Mouse (Mus musculus): Measurements from ENCODE around the gene Art2b.
"Not testable (repeated sequence)": the region's sequence is repeated elsewhere in the genome, so short reads cannot be mapped to it uniquely, and the experiment has no call there.

Art2b gene

DNA sequence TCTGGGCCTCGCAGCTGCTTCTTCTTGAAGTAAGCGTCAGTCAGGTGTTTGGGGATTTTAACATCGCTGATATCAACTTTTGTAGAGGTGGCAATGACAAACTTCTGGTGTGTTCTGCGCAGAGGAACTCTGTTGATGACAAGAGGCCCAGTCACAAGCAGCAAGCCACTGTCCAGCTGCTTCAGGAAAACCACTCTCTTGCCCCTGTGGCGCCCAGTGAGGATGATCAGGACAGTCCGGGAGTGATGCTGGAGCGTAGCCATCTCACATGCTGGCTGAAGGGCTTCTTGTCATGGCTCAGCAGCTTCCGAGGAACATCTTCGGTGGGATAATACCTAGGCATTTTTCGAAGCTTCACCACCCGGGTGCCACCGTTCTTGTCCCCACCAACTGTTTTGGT, 11.8 kb downstream of the Art2b start:
- not testable (repeated sequence) for ATAC-seq (ENCODE audit: insufficient number of reproducible peaks, low FRiP score, low TSS enrichment)

DNA sequence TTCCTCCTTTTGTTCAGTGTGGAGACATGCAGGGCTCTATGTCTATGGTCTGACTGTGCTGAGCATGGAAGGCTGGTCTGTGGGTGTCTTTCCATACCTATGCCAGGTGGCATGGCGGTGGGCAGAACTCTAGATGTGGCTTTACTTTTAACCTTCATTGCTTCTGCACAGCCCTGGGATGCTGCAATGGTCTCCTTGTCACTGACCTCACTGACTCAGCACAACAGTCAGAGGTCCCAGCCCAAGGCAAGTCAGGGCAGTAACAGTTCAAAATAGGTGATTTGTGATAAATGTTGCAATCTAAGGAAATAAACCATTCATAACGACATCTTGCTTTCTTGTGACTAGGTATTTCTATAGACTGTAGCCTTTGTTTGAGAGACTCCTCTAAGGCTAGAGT, 21.3 kb downstream of the Art2b start:
- no peak for ATAC-seq (ENCODE audit: insufficient number of reproducible peaks, low FRiP score, low TSS enrichment)

DNA sequence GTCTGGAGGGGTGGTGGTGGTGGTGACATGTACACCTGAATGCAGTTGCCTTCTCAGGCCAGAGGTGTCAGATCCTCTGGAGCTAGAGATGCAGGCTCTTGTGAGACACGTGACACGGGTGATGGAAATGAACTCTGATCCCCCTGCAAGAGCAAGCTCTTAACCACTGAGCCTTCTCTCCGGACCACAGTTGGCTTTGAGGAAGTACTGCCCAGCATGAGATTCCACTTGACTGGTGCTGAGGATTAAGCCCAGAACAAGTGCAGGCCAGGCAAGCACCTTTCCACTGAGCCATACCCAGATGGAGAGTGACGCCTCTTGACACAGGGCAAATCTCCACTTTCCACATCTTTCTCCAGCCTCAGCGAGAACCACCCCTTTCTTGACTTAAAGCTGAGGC, 26.0 kb downstream of the Art2b start:
- ATAC-seq (ENCODE audit: insufficient number of reproducible peaks, low FRiP score, low TSS enrichment): not testable (repeated sequence)

DNA sequence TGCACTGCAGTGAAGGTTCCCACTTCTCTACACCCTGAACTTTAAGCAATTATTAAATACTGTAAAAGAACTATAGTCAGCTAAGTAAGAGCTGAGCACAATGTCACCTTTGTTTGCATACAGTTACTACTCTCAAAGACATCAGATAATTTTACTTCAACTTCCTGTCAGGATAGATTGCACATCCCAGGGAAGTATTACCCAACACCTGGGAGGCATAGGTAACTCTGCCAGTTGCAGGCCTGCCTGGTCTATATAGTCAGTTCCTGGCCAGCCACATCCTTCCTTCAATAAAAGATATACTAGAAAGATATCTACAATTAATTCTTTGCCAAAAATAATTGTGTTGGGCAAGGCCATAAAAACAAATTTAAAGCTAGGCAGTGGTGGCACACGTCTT, 28.0 kb downstream of the Art2b start:
- no peak for ATAC-seq (ENCODE audit: insufficient number of reproducible peaks, low FRiP score, low TSS enrichment)

DNA sequence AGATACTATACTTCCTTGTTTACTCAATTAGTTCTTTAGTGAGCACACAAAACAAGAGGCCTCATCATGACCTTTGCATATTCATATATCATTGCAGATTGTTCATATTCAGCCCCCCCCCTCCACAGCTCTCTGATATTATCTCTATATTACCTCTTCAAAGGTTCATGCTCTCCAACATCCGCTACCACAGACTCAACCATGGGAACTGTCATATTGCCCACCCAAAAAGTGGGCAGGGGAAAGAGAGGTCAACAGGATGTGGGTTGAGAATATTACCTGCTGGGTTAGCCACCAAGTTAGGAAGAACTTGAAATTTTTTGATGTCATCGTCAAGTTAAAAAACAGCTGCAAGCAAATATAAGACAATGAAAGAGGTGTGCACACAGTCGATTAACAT, 29.9 kb downstream of the Art2b start:
- not testable (repeated sequence) for ATAC-seq (ENCODE audit: insufficient number of reproducible peaks, low FRiP score, low TSS enrichment)

DNA sequence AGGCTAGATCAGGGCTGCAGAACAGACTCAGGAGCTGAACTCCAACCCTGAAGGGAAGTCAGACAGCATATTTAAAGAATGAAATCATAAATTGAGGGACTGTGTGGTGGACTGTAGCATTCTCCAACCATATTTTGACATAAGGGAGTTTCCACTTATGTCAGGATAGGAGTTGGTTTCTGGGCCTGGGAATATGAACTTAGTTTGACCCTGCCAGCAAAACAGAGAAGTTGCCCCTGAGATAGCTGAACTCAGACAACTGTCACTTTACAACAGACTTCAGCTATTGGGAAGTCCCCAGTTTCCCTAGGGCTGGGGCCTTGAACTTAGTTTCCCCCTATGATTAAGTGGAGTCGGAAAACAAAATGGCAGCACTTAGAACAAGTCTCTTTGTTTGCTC, 33.9 kb downstream of the Art2b start:
- no peak for ATAC-seq (ENCODE audit: insufficient number of reproducible peaks, low FRiP score, low TSS enrichment)

DNA sequence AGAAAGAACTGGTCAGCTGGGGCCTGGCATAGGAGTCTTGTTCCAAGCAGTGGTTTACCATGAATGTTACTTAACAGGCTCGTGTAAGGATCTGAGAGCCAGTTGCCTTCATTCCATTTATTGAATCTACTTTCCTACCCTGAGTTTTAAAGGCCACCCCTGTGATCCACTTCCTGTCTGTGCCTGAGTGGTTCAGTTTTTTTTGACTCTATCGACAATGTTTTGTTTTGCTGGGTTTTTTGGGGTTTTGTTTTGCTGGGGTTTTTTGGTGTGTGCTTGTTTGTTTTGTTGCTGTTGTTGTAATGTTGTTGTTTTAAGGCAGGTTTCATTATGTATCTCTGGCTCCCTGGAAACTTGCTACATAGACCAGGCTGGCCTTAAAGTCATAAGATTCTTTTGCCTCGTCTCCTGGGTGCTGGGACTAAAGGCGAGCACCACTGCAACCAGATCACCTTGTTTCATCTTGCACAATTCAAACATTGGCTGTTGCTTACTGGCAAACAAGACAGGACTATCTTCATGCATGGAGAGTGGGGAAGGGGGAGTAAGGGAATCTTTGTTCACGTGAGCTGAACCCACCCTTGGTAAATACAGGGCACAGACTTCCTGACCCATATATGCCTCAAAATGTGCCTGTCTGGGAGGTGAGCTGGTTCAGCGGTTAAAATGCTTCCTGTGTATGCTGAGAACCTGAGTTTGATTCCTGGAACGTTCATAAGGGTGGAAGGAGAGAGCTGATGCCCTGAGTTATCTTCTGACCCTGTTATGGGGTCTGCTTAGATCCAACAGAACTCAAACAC, 34.5 kb downstream of the Art2b start:
- ATAC-seq (ENCODE audit: insufficient number of reproducible peaks, low FRiP score, low TSS enrichment): no peak

DNA sequence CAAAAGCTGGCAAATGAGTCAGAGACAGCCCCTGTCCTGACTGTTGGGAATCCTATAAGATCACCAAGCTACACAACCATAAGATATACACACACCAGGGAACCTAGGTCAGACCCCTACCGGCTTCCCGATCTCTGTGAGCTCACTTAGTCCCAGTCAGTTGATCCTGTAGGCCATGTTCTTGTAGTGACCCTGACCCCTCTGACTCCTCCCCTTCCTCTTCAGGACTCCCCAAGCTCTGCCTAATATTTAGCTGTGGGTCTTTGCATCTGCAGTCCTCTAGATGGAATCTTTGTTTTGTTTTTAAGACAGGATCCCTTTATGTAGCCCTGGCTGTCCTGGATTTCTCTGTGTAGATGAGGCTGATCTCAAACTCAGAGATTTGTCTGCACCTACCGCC, 36.1 kb downstream of the Art2b start:
- ATAC-seq (ENCODE audit: insufficient number of reproducible peaks, low FRiP score, low TSS enrichment): no peak

DNA sequence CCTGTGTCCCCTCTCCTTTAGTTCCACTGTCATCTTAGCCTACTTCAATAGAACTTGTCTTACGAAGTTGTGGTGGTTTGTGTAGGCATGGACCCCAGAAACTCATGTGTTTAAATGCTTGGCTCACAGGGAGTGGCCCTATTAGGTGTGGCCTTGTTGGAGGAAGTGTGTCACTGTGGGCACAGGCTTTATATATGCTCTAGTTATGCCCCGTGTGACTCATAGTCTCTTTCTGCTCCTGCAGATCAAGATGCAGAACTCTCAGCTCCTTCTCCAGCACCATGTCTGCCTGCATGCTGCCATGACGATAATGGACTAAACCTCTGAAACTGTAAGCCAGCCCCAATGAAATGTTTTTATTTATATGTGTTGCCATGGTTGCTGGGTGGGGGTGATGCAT, 37.7 kb downstream of the Art2b start:
- no peak for ATAC-seq (ENCODE audit: insufficient number of reproducible peaks, low FRiP score, low TSS enrichment)

DNA sequence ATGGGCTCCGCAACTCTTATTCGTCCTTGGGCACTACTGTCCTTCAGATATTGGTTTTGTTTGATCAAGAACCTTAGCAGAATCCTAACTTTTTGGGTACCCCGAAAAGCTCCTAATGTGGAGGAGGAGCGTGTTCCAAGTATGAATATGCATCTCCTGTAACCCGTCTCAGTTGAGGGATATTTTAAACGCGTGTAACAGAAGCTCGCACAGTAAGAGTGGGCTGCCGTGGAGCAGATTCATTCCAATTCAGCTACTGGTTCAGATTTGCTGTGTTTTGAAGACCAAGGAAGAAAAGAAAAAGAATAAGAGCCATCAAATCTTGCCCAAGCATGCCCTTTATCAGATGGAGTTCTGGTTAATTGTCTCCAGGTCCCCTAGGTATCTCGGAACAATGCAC, 43.7 kb downstream of the Art2b start:
- ATAC-seq (ENCODE audit: insufficient number of reproducible peaks, low FRiP score, low TSS enrichment): no peak

DNA sequence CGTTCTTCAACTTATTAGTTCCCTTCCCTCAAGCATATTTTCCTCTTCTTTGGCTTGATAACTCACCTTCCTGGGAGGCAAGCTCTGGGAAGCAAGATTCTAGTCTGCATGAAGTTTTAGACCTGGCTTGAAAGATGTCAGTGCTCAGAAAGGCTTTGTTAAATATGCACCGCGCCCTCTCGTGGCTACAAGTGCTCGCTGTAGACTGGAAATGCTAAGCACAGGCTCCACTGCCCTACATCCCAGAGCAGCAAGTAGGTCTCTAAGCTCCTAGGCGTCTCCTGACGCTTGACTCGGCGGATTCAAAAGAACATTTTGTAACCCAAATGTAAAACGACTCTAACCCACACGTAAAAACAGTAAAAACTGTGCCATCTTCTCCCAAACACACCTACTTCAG, 44.3 kb downstream of the Art2b start:
- peak; percentile 56; the same call in 1 of the 2 replicates for ATAC-seq (ENCODE audit: insufficient number of reproducible peaks, low FRiP score, low TSS enrichment)

DNA sequence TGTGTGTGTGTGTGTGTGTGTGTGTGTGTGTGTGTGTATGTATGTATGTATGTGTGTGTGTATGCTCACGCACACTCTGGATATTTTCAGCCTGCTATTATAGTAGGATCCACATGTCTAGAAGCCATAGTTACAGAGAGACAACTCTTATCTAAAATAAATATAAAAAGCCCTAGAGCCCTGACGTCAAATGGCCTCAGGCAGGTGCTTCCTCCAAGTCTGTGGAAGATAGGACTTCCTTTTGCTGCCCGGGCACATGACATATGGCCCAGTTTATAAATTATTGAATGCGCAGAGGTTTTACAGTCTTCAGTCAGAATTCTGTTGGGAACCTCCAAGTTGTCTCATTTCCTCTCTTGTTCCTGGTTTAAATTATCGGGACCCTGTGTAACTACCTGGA, 44.7 kb downstream of the Art2b start:
- ATAC-seq (ENCODE audit: insufficient number of reproducible peaks, low FRiP score, low TSS enrichment): no peak

DNA sequence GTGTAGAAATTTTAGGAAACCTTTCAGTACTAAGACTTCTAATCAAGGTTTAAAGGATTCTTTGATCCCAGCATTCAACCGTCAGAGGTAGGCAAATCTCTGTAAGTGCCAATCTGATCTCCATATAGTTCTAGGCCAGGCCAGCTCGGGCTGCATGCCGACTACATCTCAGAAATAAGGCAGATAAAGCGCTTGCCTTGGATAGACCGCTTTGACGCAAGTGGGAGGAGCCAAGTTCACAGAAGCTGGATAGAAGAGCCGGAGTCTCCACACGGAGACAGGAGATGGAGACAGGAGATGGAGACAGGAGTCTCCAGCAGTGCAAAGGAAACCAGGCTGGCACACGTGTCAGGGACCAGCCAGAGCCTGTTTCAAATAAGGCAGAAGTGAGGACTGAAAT, 45.6 kb downstream of the Art2b start:
- ATAC-seq (ENCODE audit: insufficient number of reproducible peaks, low FRiP score, low TSS enrichment): no peak

DNA sequence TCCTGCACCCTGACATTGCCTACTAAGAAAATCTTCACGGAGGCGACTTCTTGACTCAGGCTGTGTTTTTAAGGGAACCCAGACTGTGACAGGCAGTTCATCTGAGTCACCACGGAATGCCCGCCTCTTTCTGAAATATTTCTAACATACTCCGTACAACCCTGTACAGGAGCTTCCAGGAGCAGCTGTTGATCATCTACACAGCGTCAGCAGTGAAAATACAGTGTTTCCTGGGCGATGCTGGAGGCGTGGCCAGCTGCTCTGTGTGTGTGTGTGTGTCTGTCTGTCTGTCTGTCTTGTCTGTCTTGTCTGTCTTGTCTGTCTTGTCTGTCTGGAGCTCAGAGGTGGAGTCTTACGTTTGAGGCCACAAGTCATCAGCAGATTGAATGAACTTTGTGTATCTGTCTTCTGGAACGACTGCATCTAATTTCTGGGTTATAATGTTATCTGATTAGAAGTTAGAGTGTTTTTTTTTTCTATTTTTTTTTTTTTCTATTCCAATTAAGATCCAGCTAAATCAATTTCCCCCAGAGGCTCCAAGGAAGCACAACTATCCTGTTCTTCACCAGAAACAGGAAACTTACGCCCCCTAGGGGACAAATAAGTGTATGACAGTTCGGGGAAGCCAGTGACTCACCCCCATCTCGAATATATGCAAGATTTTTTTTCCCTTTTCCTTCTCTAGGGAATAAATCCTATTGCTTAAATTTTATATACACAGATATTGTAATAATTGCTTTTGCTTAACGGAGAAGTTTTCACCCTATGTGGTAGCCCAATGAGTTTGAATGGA, 47.1 kb downstream of the Art2b start:
- no peak for ATAC-seq (ENCODE audit: insufficient number of reproducible peaks, low FRiP score, low TSS enrichment)

DNA sequence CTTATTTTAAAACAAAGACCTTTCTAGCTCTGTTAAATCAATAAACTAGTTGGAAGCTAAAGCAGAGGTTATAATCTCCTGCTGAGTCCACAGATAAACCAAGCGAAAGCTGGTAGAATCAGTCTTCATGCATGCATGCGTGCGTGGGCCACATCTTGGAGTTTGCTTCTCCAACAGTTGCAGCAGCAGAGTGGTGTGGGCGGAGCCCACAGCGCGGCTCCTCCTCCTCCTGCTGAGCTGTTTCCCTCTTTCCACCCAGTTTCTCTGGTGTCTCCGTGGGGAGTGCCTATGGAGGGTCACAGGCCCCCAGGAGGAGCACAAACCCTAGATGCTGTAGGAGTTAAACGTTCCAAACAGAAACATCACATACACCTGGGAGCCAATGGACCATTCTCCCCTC, 47.9 kb downstream of the Art2b start:
- ATAC-seq (ENCODE audit: insufficient number of reproducible peaks, low FRiP score, low TSS enrichment): no peak

DNA sequence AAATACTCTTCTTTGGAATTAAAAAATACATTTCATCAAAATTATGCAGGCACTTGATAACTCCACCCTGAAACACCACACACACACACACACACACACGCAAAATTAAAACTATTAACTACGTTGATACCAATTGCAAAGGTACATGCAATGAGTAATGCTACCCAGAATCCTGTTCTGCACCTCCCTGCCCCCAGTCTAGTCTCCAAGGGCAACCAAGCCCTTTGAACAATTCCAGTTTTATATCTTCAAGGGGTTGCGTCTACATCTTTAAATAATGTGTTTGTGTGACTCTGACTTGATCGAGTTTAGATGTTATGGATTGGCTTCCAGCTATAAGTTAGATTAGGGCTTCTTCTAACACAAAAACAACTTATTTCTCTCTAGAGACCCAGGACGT, 49.9 kb downstream of the Art2b start:
- no peak for ATAC-seq (ENCODE audit: insufficient number of reproducible peaks, low FRiP score, low TSS enrichment)

DNA sequence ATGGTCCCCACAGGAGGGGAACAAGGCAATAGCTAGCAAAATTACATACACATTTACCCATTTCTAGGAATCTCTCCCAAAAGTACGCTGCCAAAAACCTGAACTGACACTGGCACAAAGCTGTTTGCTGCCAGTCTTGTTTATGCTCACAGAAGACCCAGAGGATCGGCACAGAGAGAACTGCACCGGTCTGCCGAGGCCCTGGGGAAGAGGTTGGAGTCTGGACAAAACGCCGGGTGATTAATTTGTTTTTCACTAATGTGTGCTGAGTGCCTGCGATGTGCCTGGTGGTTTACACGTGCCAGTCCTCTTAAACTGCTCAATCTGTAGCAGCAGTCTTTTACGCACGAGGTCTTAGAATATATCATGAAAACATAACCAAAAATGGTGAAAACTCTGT, 50.3 kb downstream of the Art2b start:
- ATAC-seq (ENCODE audit: insufficient number of reproducible peaks, low FRiP score, low TSS enrichment): no peak

DNA sequence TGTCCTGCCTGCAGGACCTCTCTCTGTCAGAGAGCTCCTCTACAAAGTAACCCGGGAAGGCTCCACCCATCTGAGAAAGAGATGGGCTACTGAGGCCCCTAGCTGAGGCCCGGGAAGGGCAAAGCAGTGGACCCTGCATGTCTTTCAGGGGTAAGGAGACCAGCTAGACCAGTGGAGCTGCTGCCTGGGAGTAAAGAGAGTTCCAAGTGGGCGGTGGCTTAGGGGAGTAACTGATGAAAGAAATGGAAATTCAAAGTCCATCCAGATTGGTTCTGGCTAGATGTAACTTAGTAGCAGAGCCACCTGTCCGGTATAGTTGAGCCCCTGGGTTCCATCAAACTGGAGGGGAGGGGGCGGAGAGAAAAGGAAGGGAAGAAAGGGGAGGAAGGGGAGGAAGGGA, 51.0 kb downstream of the Art2b start:
- ATAC-seq (ENCODE audit: insufficient number of reproducible peaks, low FRiP score, low TSS enrichment): no peak
